Comparison of ENCODE assay signal across 10 mouse cellular contexts in genomic region chr3:137150414-137151010, GRCm38 (mm10).
DNase-seq lines count a peak whose midpoint lies in the region; ATAC-seq lines count a peak whose summit lies in the region.
"Had no signal": no experiment of that assay in that cellular context is flagged by ENCODE, and none has a peak within 500 bp of the region (broad histone marks: within the 10 kb centered on the region; RNA-seq: fewer than 3 reads in every experiment).

No protein-coding gene starts in this region.

- peak; percentile 93 for ATAC-seq in frontal cortex, adult (ENCODE audit: low TSS enrichment)
- ATAC-seq in hindbrain, embryonic 16.5 days: no peak
- ATAC-seq in liver, embryonic 13.5 days (ENCODE audit: low read depth): peak; percentile 48; the same call in 1 of the 2 replicates
- ATAC-seq in activated CD4-positive, CD25-positive, alpha-beta regulatory T cell, adult 4 months: no peak

- H3K27ac ChIP-seq in hindbrain, embryonic 16.5 days (ENCODE audit: low read depth, low read length): no peak overlapping the region
- no peak overlapping the region for H3K27ac ChIP-seq in liver, embryonic 13.5 days
- H3K27ac ChIP-seq: neural tube, embryonic 12.5 days had no signal

- DNase-seq in frontal cortex, postnatal 14 days (ENCODE audit: low spot score in 2 of 2): no peak
- peak; percentile 37 for DNase-seq in adrenal gland, postnatal 10 days
- DNase-seq in gastrocnemius, adult 18-20 months (ENCODE audit: low spot score): peak; percentile 40
- no peak for DNase-seq in liver, embryonic 13.5 days
- DNase-seq in telencephalon, adult 2 months (ENCODE audit: low read depth, low spot score): peak; percentile 36

- peak overlapping the region; percentile 3; the same call in 1 of the 2 replicates for H3K4me2 ChIP-seq in hindbrain, embryonic 16.5 days (ENCODE audit: low read length)
- H3K4me2 ChIP-seq in liver, embryonic 13.5 days: no peak overlapping the region
- H3K4me2 ChIP-seq: neural tube, embryonic 12.5 days had no signal

- H3K4me1 ChIP-seq in hindbrain, embryonic 16.5 days (ENCODE audit: control insufficient read depth, insufficient read depth, low read depth, low read length): peaks cover 6% of the 10 kb centered on the region
- H3K4me1 ChIP-seq in liver, embryonic 13.5 days (replicated peaks): no peaks in the 10 kb centered on the region

- 44% methylated on average over 14 of the region's 14 CpGs for WGBS in hindbrain, embryonic 16.5 days
- WGBS in liver, embryonic 13.5 days (ENCODE audit: insufficient replicate concordance): 18% methylated on average over 14 of the region's 14 CpGs

- no peak overlapping the region for H3K4me3 ChIP-seq in hindbrain, embryonic 16.5 days (ENCODE audit: low read length)
- H3K4me3 ChIP-seq in liver, embryonic 13.5 days (replicated peaks): no peak overlapping the region
- H3K4me3 ChIP-seq: erythroblast, embryonic 14.5 days; neural tube, embryonic 12.5 days had no signal

- no peak overlapping the region for H3K9ac ChIP-seq in hindbrain, embryonic 16.5 days (ENCODE audit: low read depth, low read length)
- no peak overlapping the region for H3K9ac ChIP-seq in liver, embryonic 13.5 days
- H3K9ac ChIP-seq: neural tube, embryonic 12.5 days had no signal

- no peaks in the 10 kb centered on the region for H3K27me3 ChIP-seq in hindbrain, embryonic 16.5 days (replicated peaks; ENCODE audit: control insufficient read depth, insufficient read depth, low read length)
- H3K27me3 ChIP-seq in liver, embryonic 13.5 days: no peaks in the 10 kb centered on the region
- H3K27me3 ChIP-seq: neural tube, embryonic 12.5 days had no signal

- H3K36me3 ChIP-seq in hindbrain, embryonic 16.5 days (ENCODE audit: control insufficient read depth, insufficient read depth, low read length): no peaks in the 10 kb centered on the region
- no peaks in the 10 kb centered on the region for H3K36me3 ChIP-seq in liver, embryonic 13.5 days
- H3K36me3 ChIP-seq: neural tube, embryonic 12.5 days had no signal

- no peaks in the 10 kb centered on the region for H3K9me3 ChIP-seq in hindbrain, embryonic 16.5 days (ENCODE audit: control insufficient read depth, low read length)
- no peaks in the 10 kb centered on the region for H3K9me3 ChIP-seq in liver, embryonic 13.5 days (replicated peaks)
- H3K9me3 ChIP-seq: neural tube, embryonic 12.5 days had no signal

Comparison
In these comparisons a context has a peak if more than half of its experiments do, and no peak if none do; other contexts are left out.
1. ATAC-seq: peak in frontal cortex, adult (single experiment) and liver, embryonic 13.5 days (single experiment); none in hindbrain, embryonic 16.5 days (single experiment) and activated CD4-positive, CD25-positive, alpha-beta regulatory T cell, adult 4 months (single experiment).
2. DNase-seq: peak in adrenal gland, postnatal 10 days (single experiment), gastrocnemius, adult 18-20 months (single experiment) and telencephalon, adult 2 months (single experiment); none in frontal cortex, postnatal 14 days (0 of 2) and liver, embryonic 13.5 days (single experiment).